Mouse (Mus musculus) right cerebral cortex, adult 18-20 months (tissue): ENCODE data around the gene Phf2.
"Not testable (repeated sequence)": the region's sequence is repeated elsewhere in the genome, so short reads cannot be mapped to it uniquely, and the experiment has no call there.

Source experiments
- DNase-seq: peaks from one replicate; pipeline ENCODE4 v3.0.0; 2022; ENCODE audit warnings: mixed read lengths

Phf2 gene

GRCm38 (mm10) chr13:48857246-48857932 lies 13.5 kb downstream of the Phf2 start:
- no peak for DNase-seq

GRCm38 (mm10) chr13:48853947-48854346 lies 17.0 kb downstream of the Phf2 start:
- no peak for DNase-seq

GRCm38 (mm10) chr13:48853475-48853874 lies 17.4 kb downstream of the Phf2 start:
- DNase-seq = no peak

GRCm38 (mm10) chr13:48852859-48853258 lies 18.1 kb downstream of the Phf2 start:
- DNase-seq = no peak

GRCm38 (mm10) chr13:48851719-48852118 lies 19.2 kb downstream of the Phf2 start:
- DNase-seq = no peak

GRCm38 (mm10) chr13:48850771-48851170 lies 20.1 kb downstream of the Phf2 start:
- DNase-seq = no peak

GRCm38 (mm10) chr13:48850326-48850725 lies 20.6 kb downstream of the Phf2 start:
- DNase-seq = no peak

- DNase-seq = peak; percentile 25
Measured at GRCm38 (mm10) chr13:48849155-48849554, 21.8 kb downstream of the Phf2 start.

GRCm38 (mm10) chr13:48845308-48845707 lies 25.6 kb downstream of the Phf2 start:
- no peak for DNase-seq

GRCm38 (mm10) chr13:48843530-48843929 lies 27.4 kb downstream of the Phf2 start:
- DNase-seq = no peak

GRCm38 (mm10) chr13:48841905-48842592 lies 28.9 kb downstream of the Phf2 start:
- no peak for DNase-seq

GRCm38 (mm10) chr13:48838284-48838683 lies 32.6 kb downstream of the Phf2 start:
- no peak for DNase-seq

- DNase-seq = no peak
Measured at GRCm38 (mm10) chr13:48837537-48837936, 33.4 kb downstream of the Phf2 start.

- no peak for DNase-seq
Measured at GRCm38 (mm10) chr13:48830528-48831250, 40.2 kb downstream of the Phf2 start.

- DNase-seq = no peak
Measured at GRCm38 (mm10) chr13:48829780-48830179, 41.1 kb downstream of the Phf2 start.

GRCm38 (mm10) chr13:48822871-48823270 lies 48.0 kb downstream of the Phf2 start:
- no peak for DNase-seq

GRCm38 (mm10) chr13:48822288-48822687 lies 48.6 kb downstream of the Phf2 start:
- DNase-seq = no peak

GRCm38 (mm10) chr13:48819131-48819530 lies 51.8 kb downstream of the Phf2 start:
- DNase-seq = no peak

GRCm38 (mm10) chr13:48814406-48814805 lies 56.5 kb downstream of the Phf2 start:
- no peak for DNase-seq

- DNase-seq = no peak
Measured at GRCm38 (mm10) chr13:48810991-48811390, 59.9 kb downstream of the Phf2 start.

GRCm38 (mm10) chr13:48810274-48810823 lies 60.6 kb downstream of the Phf2 start:
- no peak for DNase-seq

GRCm38 (mm10) chr13:48809668-48810067 lies 61.3 kb downstream of the Phf2 start:
- DNase-seq = not testable (repeated sequence)

- DNase-seq = peak; percentile 52
Measured at GRCm38 (mm10) chr13:48807481-48808031, 63.4 kb downstream of the Phf2 start.
